22 mouse cellular contexts compared by ENCODE assay signal in the genomic region with DNA sequence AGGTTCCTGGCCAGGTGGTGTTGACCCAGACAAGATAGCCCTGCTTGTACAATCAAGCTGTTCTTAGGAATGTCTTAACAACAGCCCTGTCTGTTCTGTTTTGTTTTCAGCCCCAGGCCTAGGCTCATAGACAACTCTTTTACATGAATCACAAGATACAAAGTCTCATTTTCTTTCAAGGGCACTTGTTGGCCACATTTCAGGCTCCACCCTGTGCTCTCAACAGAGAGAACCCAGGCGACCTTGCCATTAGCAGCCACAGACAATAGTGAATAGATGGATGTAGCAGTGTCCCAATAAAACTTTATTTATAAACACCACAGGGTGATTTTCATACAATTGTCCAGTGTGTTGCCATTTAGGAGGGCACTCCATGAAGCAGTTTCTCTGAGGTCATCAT. TPM values are rescaled to one million over a fixed set of nuclear protein-coding genes. Genes with fewer than 3 reads are reported as not detected.
A peak's percentile ranks its signal among the peaks of the same experiment; 100 is the strongest.
DNase-seq lines count a peak whose midpoint lies in the region; ATAC-seq lines count a peak whose summit lies in the region.
"Had no signal": no experiment of that assay in that cellular context is flagged by ENCODE, and none has a peak within 500 bp of the region (broad histone marks: within the 10 kb centered on the region; RNA-seq: fewer than 3 reads in every experiment).

No protein-coding gene starts in this region.

- peak; percentile 68 for DNase-seq in adrenal gland, adult 2 months
- DNase-seq in adrenal gland, postnatal 10 days, result no peak
- peak; percentile 57 for DNase-seq in ovary, adult 18-20 months (ENCODE audit: low spot score)
- DNase-seq in ovary, postnatal 10 days (ENCODE audit: low spot score), result no peak
- DNase-seq in R1 (ENCODE audit: low read depth, low spot score), result peak; percentile 62
- no peak for DNase-seq in forebrain, embryonic 11.5 days (ENCODE audit: low spot score)
- DNase-seq: cerebellum, adult 11-12 months; cerebellum, adult 9-10 months; cerebellum, postnatal 25 days; gastrocnemius, postnatal 14 days; heart, adult 2 months had no signal

- no peak overlapping the region for H3K9ac ChIP-seq in forebrain, embryonic 11.5 days (ENCODE audit: low read length)
- H3K9ac ChIP-seq: embryonic facial prominence, embryonic 12.5 days; forebrain, embryonic 12.5 days; heart, embryonic 12.5 days; hindbrain, embryonic 14.5 days; intestine, embryonic 15.5 days had no signal

- no peak overlapping the region for H3K4me2 ChIP-seq in forebrain, embryonic 11.5 days (ENCODE audit: low read depth, low read length, severe bottlenecking)
- H3K4me2 ChIP-seq: embryonic facial prominence, embryonic 12.5 days; forebrain, embryonic 12.5 days; heart, embryonic 12.5 days; hindbrain, embryonic 14.5 days; intestine, embryonic 15.5 days had no signal

- H3K4me1 ChIP-seq in forebrain, embryonic 11.5 days (replicated peaks; ENCODE audit: control insufficient read depth, insufficient read depth, low read length), result peaks cover 4% of the 10 kb centered on the region

- no peaks in the 10 kb centered on the region for H3K9me3 ChIP-seq in forebrain, embryonic 11.5 days (ENCODE audit: control insufficient read depth, low read length)
- H3K9me3 ChIP-seq: embryonic facial prominence, embryonic 12.5 days; forebrain, embryonic 12.5 days; G1E; heart, embryonic 12.5 days; hindbrain, embryonic 10.5 days; intestine, embryonic 15.5 days had no signal

- H3K4me3 ChIP-seq in forebrain, embryonic 11.5 days (ENCODE audit: low read depth, low read length), result no peak overlapping the region
- H3K4me3 ChIP-seq: embryonic facial prominence, embryonic 12.5 days; forebrain, embryonic 12.5 days; heart, adult 2 months; heart, embryonic 12.5 days; hindbrain, embryonic 10.5 days; intestine, embryonic 15.5 days had no signal

- WGBS in forebrain, embryonic 11.5 days, result 61% methylated on average over 1 of the region's 1 CpGs

- H3K27me3 ChIP-seq in forebrain, embryonic 11.5 days (ENCODE audit: control insufficient read depth, insufficient read depth, low read length), result no peaks in the 10 kb centered on the region
- H3K27me3 ChIP-seq: CH12.LX; embryonic facial prominence, embryonic 12.5 days; forebrain, embryonic 12.5 days; heart, embryonic 12.5 days; intestine, embryonic 15.5 days had no signal

- H3K27ac ChIP-seq in forebrain, embryonic 11.5 days (ENCODE audit: low read depth, low read length), result no peak overlapping the region
- H3K27ac ChIP-seq: embryonic facial prominence, embryonic 12.5 days; forebrain, embryonic 12.5 days; heart, adult 2 months; hindbrain, embryonic 10.5 days; hindbrain, embryonic 14.5 days; intestine, embryonic 15.5 days had no signal

- H3K36me3 ChIP-seq in forebrain, embryonic 11.5 days (ENCODE audit: control insufficient read depth, insufficient read depth, low read length), result peaks cover 2% of the 10 kb centered on the region; the same call in 1 of the 2 replicates

- ATAC-seq in megakaryocyte progenitor cell, adult 5-6 weeks (replicated peaks; ENCODE audit: poor library complexity), result no peak
- no peak for ATAC-seq in forebrain, embryonic 11.5 days (replicated peaks; ENCODE audit: low FRiP score)
- ATAC-seq: activated CD4-positive, CD25-positive, alpha-beta regulatory T cell, adult 4 months; forebrain, embryonic 16.5 days; intestine, embryonic 15.5 days had no signal

RNA-seq across cellular contexts. Expression of a gene that starts 2.9 kb away (rescaled TPM):
- 10 to 100 TPM; 34.2 to 42.3 TPM for total RNA-seq in adrenal gland, adult 2 months (2021)
- polyA plus RNA-seq in adrenal gland, adult 2 months (2012; rRNA removed), result 53.4 and 55.5 TPM in 2 replicates
- 10 to 100 TPM; 21.2 to 25.7 TPM for total RNA-seq in adrenal gland, postnatal 10 days (2021)
- total RNA-seq in megakaryocyte progenitor cell, adult 5-6 weeks (2015), result 29.4 and 30.7 TPM in 2 replicates
- total RNA-seq in megakaryocyte progenitor cell, adult 5-6 weeks (2017), result 23.2 and 34.3 TPM in 2 replicates
- 24.4 and 26.3 TPM in 2 replicates for polyA plus RNA-seq in forebrain, embryonic 11.5 days (2014; fragmentation: Nextera tagmentation; extraction: Ambion mirVana)

RNA-seq across cellular contexts. Expression of a gene that starts 39.1 kb away (rescaled TPM):
- 100 to 1,000 TPM; 152 to 154 TPM for total RNA-seq in adrenal gland, adult 2 months (2021)
- polyA plus RNA-seq in adrenal gland, adult 2 months (2012; rRNA removed), result 124 and 148 TPM in 2 replicates
- 100 to 1,000 TPM; 178 to 239 TPM for total RNA-seq in adrenal gland, postnatal 10 days (2021)
- total RNA-seq in megakaryocyte progenitor cell, adult 5-6 weeks (2015), result 193 and 210 TPM in 2 replicates
- 298 and 322 TPM in 2 replicates for total RNA-seq in megakaryocyte progenitor cell, adult 5-6 weeks (2017)
- 536 and 549 TPM in 2 replicates for polyA plus RNA-seq in forebrain, embryonic 11.5 days (2014; fragmentation: Nextera tagmentation; extraction: Ambion mirVana)

Comparison
In these comparisons a context has a peak if more than half of its experiments do, and no peak if none do; other contexts are left out.
1. DNase-seq: peak in adrenal gland, adult 2 months (single experiment), ovary, adult 18-20 months (single experiment) and R1 (single experiment); none in adrenal gland, postnatal 10 days (single experiment), ovary, postnatal 10 days (single experiment) and forebrain, embryonic 11.5 days (single experiment).